Mouse (Mus musculus) cerebellum, adult 11-12 months (tissue): ENCODE results near the gene Tmem44.

Source experiments
- DNase-seq: peaks from one replicate; pipeline ENCODE4 v3.0.0; 2022

The Tmem44 gene

DNA sequence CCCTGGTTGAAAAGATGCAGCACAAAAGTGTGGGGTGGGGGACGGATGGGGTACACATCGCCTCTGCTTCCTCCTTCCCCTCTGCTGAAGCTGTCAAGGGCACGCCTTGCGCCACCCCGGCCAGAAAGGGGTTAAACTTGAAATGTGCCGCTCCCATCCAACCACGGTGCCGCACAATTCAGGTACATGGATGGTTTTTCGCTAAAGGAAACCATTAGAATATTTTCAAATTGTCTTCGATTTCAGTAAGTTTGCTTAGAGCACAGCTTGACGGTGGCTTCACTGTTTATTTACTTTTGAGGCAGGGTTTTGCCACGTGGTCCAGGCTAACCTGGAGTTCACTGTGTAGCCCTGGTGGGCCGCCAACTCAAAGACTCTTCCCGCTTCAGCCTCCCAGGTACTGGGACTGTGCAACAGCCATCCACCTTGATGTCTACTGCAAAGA is at the start of gene Tmem44:
TSS of gene Tmem44 (minus strand) at position 95 of the 445 bp plus-strand sequence.
- DNase-seq, result no peak

- DNase-seq, result peak; percentile 93
Observed at GRCm38 (mm10) chr16:30599491-30600268, 49.0 kb upstream of the Tmem44 start, which contains the start of gene Fam43a. TSS of gene Fam43a (plus strand) at chr16:30599723.

- DNase-seq, result peak; percentile 84
Observed at GRCm38 (mm10) chr16:30596959-30597681, 46.5 kb upstream of the Tmem44 start.

GRCm38 (mm10) chr16:30595835-30596557 is 45.4 kb upstream of the Tmem44 start:
- DNase-seq, result no peak

DNA sequence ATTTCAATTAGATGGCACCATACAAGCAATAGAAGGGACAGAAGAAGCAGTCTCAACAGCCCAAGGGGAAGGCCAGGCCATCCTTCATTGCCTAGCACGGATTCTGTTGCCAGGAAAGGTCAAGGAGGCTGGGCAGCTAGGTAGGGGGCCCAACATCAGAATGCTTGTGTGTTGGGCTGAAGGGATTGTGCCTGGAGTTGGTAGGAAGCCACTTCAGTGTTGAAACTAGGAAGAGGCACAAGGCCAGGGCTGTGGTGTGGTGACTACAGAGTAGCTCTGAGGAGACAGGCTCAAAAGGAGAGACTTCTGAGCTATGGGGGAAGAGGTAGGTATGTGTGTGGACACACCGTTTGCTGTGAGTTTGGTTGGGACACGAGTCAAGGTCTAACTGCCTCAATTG is 44.7 kb upstream of the Tmem44 start:
- DNase-seq, result no peak

DNA sequence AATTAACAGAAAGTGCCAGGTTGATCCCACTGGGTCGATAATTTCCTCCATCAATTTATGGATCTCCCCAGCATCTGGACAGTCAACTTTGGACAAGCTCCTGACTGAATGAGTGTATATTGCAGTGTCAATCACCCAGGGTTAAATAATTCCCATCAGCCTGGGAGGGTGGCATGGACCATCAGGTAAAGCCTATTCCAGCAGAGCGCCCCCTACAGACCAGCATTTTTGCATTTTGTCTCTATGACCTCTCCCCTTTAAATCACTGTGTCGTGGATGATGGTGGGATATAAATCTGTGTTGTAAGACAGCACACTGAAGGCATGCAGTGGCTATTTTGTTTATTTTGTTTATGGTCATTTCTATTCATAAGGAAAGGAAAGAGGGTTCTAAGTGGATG is 41.3 kb upstream of the Tmem44 start:
- no peak for DNase-seq

DNA sequence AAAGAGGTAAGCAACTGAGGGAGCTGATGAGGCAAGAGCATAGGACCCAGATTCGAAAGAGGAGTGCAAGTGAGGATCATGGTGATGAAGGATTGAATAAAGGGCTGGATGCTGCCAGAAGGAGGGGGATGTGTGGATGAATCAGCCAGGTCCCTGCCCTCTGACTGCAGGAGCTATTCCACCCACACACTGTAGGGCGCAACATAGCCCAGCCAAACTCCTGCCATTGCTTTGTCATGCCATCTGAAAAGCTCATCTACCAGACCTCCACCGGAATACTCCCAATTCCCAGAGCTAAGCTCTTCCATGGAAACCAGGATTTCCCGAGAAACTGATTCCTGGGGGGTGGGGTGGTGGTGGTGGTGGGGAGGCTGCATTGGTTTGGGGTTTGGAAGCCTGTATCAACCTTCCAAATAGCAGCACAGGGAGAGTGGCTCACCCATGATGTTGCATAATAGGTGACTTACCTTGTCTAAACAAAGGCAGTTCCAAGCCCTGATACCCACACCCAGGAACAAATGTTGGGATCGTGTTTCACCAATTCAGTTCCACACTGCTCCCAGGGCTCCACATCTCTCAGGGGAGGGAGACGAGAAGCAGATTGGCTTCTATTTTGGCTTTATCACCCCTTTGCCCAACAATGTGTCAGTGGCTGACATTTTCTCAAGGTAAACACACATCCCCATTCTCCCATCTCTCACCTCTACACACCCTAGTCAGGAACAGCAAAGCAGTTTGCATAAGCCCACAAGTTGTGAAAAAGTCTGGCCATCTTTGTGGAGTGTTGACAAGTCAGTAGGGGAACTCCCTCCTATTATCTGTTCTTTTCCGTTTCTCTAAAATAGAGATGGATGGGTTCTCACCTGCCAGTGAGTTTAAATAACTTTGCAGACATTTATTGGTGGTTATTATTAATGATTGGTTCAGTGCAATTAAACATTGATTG is 39.9 kb upstream of the Tmem44 start:
- no peak for DNase-seq

GRCm38 (mm10) chr16:30587494-30588327 is 37.1 kb upstream of the Tmem44 start, which contains the start of gene Lsg1:
TSS of gene Lsg1 (minus strand) at chr16:30587592.
- DNase-seq, result peak; percentile 85

DNA sequence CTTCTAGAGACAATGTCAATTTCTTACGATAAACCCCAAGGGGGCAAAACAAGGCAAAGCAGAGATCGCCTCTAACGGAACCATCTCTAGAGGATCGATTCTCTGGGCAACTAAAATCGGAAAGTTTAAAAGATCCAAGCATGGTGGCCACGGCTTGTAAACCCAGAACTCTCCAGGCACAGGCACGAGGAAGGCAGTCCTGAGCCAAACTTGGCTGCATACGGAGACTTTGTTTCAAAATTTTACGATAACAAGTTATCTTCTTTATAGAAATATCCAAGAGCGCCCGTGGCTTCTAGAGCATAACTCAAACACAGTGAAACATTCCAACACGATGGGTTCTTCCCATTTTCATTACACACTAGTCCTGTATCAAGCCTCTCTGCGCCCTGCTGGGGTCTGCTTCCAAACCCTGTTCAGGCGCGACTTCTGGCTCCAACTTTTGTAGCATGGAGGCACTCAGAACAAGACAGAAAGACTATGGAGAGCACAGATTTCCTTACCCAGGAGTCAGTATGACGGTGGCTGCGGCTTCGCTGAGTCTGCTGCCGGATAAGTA is 36.4 kb upstream of the Tmem44 start:
- DNase-seq, result no peak

DNA sequence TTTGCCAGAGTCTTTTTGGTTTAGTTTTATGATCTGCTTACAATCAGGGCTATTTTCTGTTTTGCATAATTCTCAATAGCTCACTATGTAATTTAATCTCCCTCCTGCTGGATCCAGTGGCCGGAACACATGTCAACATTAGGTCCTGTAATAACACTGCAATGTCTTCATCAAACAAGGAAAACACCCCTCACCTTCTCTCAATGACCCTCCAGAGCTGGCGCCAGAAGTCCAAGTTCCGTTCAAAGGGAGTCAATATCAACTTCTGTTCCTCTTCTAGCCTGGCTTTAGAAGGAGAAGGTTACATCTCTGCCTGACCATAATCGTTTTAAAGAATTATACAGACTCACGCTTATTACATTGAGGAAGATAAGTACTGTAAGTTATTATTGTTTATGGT is 30.1 kb upstream of the Tmem44 start:
- DNase-seq, result no peak

DNA sequence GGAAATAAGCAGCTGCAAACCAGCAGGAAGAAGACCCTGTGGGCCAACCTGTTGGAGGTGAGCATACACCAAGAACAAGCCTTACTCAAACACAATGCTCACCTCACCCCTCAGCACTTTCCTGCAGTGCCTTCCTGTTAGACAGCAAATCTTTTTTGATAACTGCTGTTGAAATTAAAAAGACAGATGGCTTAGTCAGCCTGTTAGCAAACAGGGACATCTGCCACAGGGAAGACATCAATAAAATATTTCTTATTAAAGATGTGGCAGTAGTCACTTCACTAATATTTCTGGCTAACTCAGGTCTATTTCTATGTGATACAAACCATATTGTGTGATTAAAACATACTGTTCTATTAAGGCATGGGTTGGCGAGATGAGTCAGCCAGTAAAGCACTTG is 25.8 kb upstream of the Tmem44 start:
- DNase-seq, result no peak

DNA sequence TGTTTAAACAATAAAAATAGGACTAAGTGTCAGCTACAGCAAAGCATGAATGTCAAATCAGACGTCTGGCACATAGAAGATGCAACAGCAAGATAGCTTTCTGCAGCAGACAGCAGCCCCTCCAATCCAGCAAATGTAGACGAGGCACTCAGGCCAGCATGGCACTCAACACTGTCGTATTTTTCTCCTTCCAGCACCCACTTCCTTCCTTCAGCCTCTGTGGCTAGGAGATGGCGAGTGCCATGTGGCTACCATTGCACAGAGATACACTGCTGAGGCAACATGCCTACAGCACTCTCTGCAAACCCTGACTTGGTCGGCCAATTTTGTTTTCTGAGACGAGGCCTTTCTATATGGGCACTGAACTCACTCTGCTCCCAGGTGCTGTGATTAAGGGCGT is 25.2 kb upstream of the Tmem44 start:
- DNase-seq, result no peak

- DNase-seq, result no peak
Observed at GRCm38 (mm10) chr16:30572239-30572638, 21.6 kb upstream of the Tmem44 start.

- DNase-seq, result no peak
Observed at GRCm38 (mm10) chr16:30571378-30571777, 20.7 kb upstream of the Tmem44 start.

DNA sequence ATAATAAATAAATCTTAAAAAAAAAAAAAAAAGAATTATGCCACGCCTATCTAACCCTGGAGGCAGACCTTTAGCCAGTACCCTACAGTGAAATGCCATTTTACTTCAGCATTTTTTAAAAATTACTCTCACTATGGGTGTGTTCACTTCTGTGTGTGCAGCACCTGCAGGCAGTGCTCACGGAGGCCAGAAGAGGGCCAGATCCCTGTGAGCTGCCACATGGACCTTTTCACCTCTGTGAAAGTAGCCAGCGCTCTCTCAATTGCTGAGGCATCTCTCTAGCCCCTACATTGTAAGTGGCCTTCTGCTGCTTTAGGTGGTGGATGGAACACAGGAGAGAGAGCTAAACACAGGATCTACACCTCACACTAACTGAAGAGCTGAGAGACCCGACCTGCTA is 19.5 kb upstream of the Tmem44 start:
- no peak for DNase-seq

DNA sequence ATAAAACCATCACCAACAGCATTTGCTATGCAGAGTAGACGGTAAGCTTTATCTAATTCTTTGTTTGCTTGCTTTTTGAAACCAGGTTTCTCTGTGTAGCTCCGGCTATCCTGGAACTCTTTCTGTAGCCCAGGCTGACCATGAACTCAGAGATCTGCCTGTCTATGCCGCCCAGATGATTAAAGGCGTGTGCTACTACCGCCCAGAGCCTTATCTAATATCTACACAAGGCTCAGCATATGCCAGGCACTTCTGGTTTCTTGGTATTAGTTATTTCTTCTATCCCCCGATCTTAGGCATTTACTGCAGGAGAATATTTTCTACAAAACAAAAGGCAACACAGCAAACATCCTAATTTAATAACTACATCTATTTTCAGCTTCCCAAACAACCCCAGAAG is 15.0 kb upstream of the Tmem44 start:
- DNase-seq, result no peak

- no peak for DNase-seq
Observed at GRCm38 (mm10) chr16:30560601-30561000, 10.0 kb upstream of the Tmem44 start.

DNA sequence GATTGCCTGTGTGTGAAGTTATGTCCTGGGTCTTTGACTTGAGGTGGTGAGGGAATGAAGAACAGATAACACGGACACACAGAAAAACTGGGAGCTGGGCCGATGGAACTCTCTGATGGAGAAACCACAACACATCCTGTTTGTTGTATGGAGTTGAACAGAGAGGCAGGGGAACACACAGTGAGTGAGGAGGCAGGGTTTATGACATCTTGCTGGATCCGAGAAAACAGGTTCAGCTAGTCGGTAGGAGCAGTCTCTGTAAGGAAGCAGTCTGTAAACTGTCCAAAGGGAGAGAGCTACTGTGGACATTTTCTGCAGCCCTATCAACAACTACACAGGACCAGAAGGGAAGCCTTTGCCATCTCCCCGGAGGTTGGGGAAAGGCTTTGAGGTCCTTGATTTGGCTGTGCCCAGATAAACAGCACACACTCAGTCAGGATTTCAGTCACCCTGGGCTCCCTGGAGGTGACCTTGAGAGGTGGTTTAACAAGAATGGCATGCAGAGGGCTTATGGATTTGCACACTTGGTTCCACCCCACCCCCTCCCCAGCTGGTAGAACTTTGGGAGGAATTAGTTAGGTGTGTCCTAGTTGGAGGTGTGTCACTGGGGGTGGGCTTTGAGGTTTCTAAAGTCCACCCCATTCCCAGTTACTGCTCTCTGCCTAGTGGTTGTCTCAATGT is 8.8 kb upstream of the Tmem44 start:
- no peak for DNase-seq

DNA sequence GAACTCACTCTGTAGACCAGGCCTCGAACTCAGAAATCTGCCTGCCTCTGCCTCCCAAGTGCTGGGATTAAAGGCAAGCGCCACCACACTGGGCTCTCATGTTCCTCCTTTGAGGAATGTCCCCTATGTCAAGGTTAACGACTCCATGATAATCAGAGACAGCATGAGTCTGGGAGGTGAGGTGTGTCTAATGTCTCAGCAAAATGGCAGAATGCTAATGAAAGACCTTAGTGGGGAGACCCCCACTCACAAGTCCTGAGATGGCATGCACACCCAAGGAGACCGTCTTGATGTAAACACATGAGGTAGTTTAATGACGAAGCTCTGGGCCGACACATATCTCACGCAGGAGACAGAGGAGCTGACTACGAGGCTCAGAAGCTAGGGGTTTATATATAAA is 3.5 kb upstream of the Tmem44 start:
- no peak for DNase-seq

DNA sequence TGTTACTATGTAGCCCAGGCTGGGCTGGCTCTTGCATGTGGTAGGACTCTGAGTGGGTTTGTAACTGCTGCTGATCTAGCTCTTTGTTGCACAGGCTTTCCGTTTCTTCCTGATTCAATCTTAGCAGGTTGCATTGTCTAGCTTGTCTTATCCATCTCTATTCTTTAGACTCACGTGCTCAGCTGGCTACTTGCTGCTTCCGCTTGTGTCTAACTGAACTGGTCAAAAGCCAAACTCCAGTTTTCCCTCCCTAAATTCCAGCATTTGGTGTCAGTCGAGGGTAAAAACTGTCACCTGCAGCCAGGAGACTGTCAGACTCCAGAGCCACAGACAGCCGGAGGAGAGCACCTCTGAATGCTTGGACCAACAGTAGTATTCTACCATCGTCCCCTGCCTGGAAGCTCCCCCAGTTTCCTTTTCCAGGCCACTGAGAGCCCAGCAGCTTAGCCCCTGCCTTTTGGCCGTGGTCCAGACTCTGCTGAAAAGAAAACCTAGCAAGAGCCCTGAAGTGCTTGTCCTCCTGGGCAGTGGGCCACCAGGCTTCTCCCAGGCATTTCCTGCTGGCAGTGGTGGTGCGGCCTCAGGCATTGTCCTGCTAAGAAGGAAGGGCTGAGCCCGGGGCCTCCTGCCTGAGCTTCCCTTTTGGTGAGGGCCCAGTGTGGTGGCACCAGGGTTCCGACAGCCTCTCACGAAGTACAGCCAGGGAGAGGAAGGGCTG is 2.1 kb upstream of the Tmem44 start:
- DNase-seq, result peak; percentile 56
